Mouse (Mus musculus): ENCODE data around the gene Slc29a1. TPM values are rescaled to one million over a fixed set of nuclear protein-coding genes. Genes with fewer than 3 reads are reported as not detected.
A peak's percentile ranks its signal among the peaks of the same experiment; 100 is the strongest.

Slc29a1 gene
- total RNA-seq, 1 experiment, result 321 TPM

DNA sequence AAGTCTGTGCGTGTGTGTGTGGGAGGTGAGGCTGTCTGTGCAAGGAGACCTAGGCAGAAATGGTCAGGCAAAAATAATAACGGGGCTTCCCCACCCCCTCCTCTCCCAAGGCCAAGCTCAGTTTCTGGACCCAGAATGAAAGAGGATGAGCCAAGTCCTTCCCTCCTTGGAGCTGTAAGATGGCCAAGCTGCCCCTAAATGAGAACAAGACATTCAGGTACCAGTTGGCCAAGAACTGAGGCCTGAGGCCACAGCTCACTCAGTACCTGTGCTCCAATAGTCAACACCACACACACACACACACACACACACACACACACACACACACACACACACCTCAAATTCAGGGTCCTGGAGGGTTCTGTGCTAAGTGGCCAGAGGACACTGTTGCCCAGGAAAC is 56.7 kb downstream of the Slc29a1 start:
- H3K4me1 ChIP-seq (ENCODE audit: control insufficient read depth in 2 of 2, insufficient read depth in 2 of 2, low read length in 2 of 2, poor library complexity in 1 of 2), result peaks cover 2 to 18% of the 10 kb centered on the region in 2 experiments; a peak in 3 of 4 replicates
- TF ChIP-seq HCFC1 (IDR thresholded peaks at IDR 0.05; ENCODE audit: borderline replicate concordance, insufficient read depth, low read length) (no peak), ZC3H11A (IDR thresholded peaks at IDR 0.05; ENCODE audit: borderline replicate concordance, low read depth, low read length) (no peak), ZNF384 (IDR thresholded peaks at IDR 0.05; ENCODE audit: low read depth, low read length) (no peak), CHD2 (IDR thresholded peaks at IDR 0.05; ENCODE audit: low read depth, low read length) (no peak), MAFK (IDR thresholded peaks at IDR 0.05; ENCODE audit: insufficient read depth, low read depth, low read length) (no peak)
- in situ Hi-C loops (cut with MboI; ENCODE audit: low sequenced_read_pairs in 2 of 2, unreplicated experiment in 2 of 2), result no loop called here
- no peak overlapping the region for H3K9ac ChIP-seq (ENCODE audit: insufficient read depth, low read depth, low read length, poor library complexity, severe bottlenecking)
- H3K36me3 ChIP-seq (ENCODE audit: control insufficient read depth, insufficient read depth, low read length, poor library complexity, severe bottlenecking), result no peaks in the 10 kb centered on the region
- H3K9me3 ChIP-seq (ENCODE audit: control insufficient read depth, insufficient read depth, low read depth, low read length), result no peaks in the 10 kb centered on the region
- H3K27ac ChIP-seq (ENCODE audit: insufficient read depth, low read depth, low read length, poor library complexity, severe bottlenecking), result no peak overlapping the region
- DNase-seq (ENCODE audit: low read depth, low spot score), result no peak
- H3K4me3 ChIP-seq (ENCODE audit: insufficient read depth in 1 of 2, low read depth in 1 of 2, low read length in 2 of 2, poor library complexity in 1 of 2, severe bottlenecking in 1 of 2), result no peak overlapping the region

DNA sequence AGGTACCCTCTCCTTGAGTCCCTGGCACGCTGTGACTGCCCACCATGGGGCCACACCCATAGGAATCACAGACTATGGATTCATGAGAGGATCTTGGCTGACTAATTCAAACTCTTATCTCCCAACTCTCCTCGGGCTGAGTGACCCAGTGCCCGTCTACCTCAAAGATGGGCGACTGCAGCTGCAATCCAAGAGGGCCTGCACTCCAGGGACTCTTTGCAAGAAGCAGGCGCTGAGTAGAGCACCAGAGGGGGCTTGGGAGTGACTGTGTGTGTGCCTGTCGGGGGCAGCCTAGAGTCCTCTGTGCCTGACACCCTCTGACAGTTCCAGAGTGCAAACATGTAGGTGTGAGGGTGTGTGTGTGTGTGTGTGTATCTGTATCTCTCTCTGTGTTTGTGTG is 57.3 kb downstream of the Slc29a1 start:
- no peak for TF ChIP-seq MAFK (IDR thresholded peaks at IDR 0.05; ENCODE audit: insufficient read depth, low read depth, low read length)
- TF ChIP-seq ZNF384 (IDR thresholded peaks at IDR 0.05; ENCODE audit: low read depth, low read length), result no peak
- TF ChIP-seq CHD2 (IDR thresholded peaks at IDR 0.05; ENCODE audit: low read depth, low read length), result no peak
- TF ChIP-seq ZC3H11A (IDR thresholded peaks at IDR 0.05; ENCODE audit: borderline replicate concordance, low read depth, low read length), result no peak
- no peak for TF ChIP-seq HCFC1 (IDR thresholded peaks at IDR 0.05; ENCODE audit: borderline replicate concordance, insufficient read depth, low read length)
- H3K36me3 ChIP-seq (ENCODE audit: control insufficient read depth, insufficient read depth, low read length, poor library complexity, severe bottlenecking), result no peaks in the 10 kb centered on the region
- H3K4me1 ChIP-seq (ENCODE audit: control insufficient read depth in 2 of 2, insufficient read depth in 2 of 2, low read length in 2 of 2, poor library complexity in 1 of 2), result peaks cover 2 to 18% of the 10 kb centered on the region in 2 experiments; a peak in 3 of 4 replicates
- no peak overlapping the region for H3K4me3 ChIP-seq (ENCODE audit: insufficient read depth in 1 of 2, low read depth in 1 of 2, low read length in 2 of 2, poor library complexity in 1 of 2, severe bottlenecking in 1 of 2)
- no peaks in the 10 kb centered on the region for H3K9me3 ChIP-seq (ENCODE audit: control insufficient read depth, insufficient read depth, low read depth, low read length)
- no peak overlapping the region for H3K27ac ChIP-seq (ENCODE audit: insufficient read depth, low read depth, low read length, poor library complexity, severe bottlenecking)
- in situ Hi-C loops (cut with MboI; ENCODE audit: low sequenced_read_pairs in 2 of 2, unreplicated experiment in 2 of 2), result no loop called here
- no peak overlapping the region for H3K9ac ChIP-seq (ENCODE audit: insufficient read depth, low read depth, low read length, poor library complexity, severe bottlenecking)
- DNase-seq (ENCODE audit: low read depth, low spot score), result no peak

DNA sequence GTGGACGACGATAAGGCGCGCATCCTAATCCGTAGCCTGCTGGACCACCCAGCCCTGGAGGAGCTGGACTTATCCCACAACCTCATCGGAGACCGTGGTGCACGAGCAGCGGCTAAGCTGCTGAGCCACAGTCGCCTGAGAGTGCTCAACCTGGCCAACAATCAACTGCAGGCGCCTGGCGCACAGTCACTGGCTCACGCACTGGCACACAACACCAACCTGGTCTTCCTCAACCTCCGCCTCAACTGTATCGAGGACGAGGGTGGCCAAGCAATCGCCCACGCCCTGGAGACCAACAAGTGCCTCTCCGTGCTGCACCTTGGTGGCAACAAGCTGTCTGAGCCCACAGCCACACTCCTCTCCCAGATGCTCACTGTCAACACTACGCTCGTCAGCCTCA is 59.7 kb downstream of the Slc29a1 start:
- no peak for TF ChIP-seq HCFC1 (IDR thresholded peaks at IDR 0.05; ENCODE audit: borderline replicate concordance, insufficient read depth, low read length)
- TF ChIP-seq ZC3H11A (IDR thresholded peaks at IDR 0.05; ENCODE audit: borderline replicate concordance, low read depth, low read length), result no peak
- no peak for TF ChIP-seq MAFK (IDR thresholded peaks at IDR 0.05; ENCODE audit: insufficient read depth, low read depth, low read length)
- no peak for TF ChIP-seq CHD2 (IDR thresholded peaks at IDR 0.05; ENCODE audit: low read depth, low read length)
- TF ChIP-seq ZNF384 (IDR thresholded peaks at IDR 0.05; ENCODE audit: low read depth, low read length), result no peak
- H3K9ac ChIP-seq (ENCODE audit: insufficient read depth, low read depth, low read length, poor library complexity, severe bottlenecking), result peak overlapping the region; percentile 4; the same call in 1 of the 2 replicates
- H3K36me3 ChIP-seq (ENCODE audit: control insufficient read depth, insufficient read depth, low read length, poor library complexity, severe bottlenecking), result no peaks in the 10 kb centered on the region
- no peak for DNase-seq (ENCODE audit: low read depth, low spot score)
- in situ Hi-C loops (cut with MboI; ENCODE audit: low sequenced_read_pairs in 2 of 2, unreplicated experiment in 2 of 2), result no loop called here
- H3K4me3 ChIP-seq (ENCODE audit: insufficient read depth in 1 of 2, low read depth in 1 of 2, low read length in 2 of 2, poor library complexity in 1 of 2, severe bottlenecking in 1 of 2), result peak overlapping the region; percentile 35 to 39; a peak in 2 of 4 replicates
- H3K9me3 ChIP-seq (ENCODE audit: control insufficient read depth, insufficient read depth, low read depth, low read length), result no peaks in the 10 kb centered on the region
- H3K27ac ChIP-seq (ENCODE audit: insufficient read depth, low read depth, low read length, poor library complexity, severe bottlenecking), result no peak overlapping the region
- H3K4me1 ChIP-seq (ENCODE audit: control insufficient read depth in 2 of 2, insufficient read depth in 2 of 2, low read length in 2 of 2, poor library complexity in 1 of 2), result peaks cover 2 to 19% of the 10 kb centered on the region in 2 experiments; a peak in 3 of 4 replicates

DNA sequence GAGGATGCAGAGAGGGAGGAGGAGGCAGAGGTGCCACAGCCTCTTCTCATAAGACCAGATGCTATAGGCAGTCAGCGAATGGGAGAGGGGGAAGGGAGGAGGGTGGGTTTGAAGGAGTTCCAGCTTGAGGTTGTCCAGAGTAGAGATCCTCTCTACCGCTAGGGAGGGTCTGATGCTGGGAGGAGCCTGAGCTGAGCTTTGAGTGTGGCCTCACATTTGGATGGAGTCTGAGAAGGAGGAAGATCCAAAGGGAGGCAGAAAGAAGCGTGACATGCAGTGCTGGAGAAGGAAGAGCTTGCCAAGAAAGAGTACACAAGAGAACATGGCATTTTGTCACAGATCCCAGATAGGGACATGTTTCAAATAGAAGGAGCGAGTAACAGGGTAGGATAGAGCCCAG is 61.0 kb downstream of the Slc29a1 start:
- in situ Hi-C loops (cut with MboI; ENCODE audit: low sequenced_read_pairs in 2 of 2, unreplicated experiment in 2 of 2), result no loop called here
- no peak overlapping the region for H3K27ac ChIP-seq (ENCODE audit: insufficient read depth, low read depth, low read length, poor library complexity, severe bottlenecking)
- peaks cover under 1 to 9% of the 10 kb centered on the region in 2 experiments; a peak in 2 of 4 replicates for H3K4me1 ChIP-seq (ENCODE audit: control insufficient read depth in 2 of 2, insufficient read depth in 2 of 2, low read length in 2 of 2, poor library complexity in 1 of 2)
- TF ChIP-seq ZC3H11A (IDR thresholded peaks at IDR 0.05; ENCODE audit: borderline replicate concordance, low read depth, low read length) (no peak), HCFC1 (IDR thresholded peaks at IDR 0.05; ENCODE audit: borderline replicate concordance, insufficient read depth, low read length) (no peak), CHD2 (IDR thresholded peaks at IDR 0.05; ENCODE audit: low read depth, low read length) (no peak), MAFK (IDR thresholded peaks at IDR 0.05; ENCODE audit: insufficient read depth, low read depth, low read length) (no peak), ZNF384 (IDR thresholded peaks at IDR 0.05; ENCODE audit: low read depth, low read length) (no peak)
- no peaks in the 10 kb centered on the region for H3K9me3 ChIP-seq (ENCODE audit: control insufficient read depth, insufficient read depth, low read depth, low read length)
- no peak for DNase-seq (ENCODE audit: low read depth, low spot score)
- H3K9ac ChIP-seq (ENCODE audit: insufficient read depth, low read depth, low read length, poor library complexity, severe bottlenecking), result no peak overlapping the region
- H3K4me3 ChIP-seq (ENCODE audit: insufficient read depth in 1 of 2, low read depth in 1 of 2, low read length in 2 of 2, poor library complexity in 1 of 2, severe bottlenecking in 1 of 2), result no peak overlapping the region
- no peaks in the 10 kb centered on the region for H3K36me3 ChIP-seq (ENCODE audit: control insufficient read depth, insufficient read depth, low read length, poor library complexity, severe bottlenecking)

All from ES-E14 (cell line).